Mouse (Mus musculus) small intestine, adult 2 months (tissue): Measurements from ENCODE around the gene Plbd2. TPM values are rescaled to one million over a fixed set of nuclear protein-coding genes. Genes with fewer than 3 reads are reported as not detected.
"Not testable (repeated sequence)": the region's sequence is repeated elsewhere in the genome, so short reads cannot be mapped to it uniquely, and the experiment has no call there.

Experiments used
- H3K27ac ChIP-seq: fragments of 200-500 bp; 2 replicates; pipeline ENCODE4 v1.5.1; 2012; ENCODE audit warnings: low read depth, low read length, control low read depth, inconsistent platforms; ENCODE audit not compliant: insufficient read depth
- H3K27me3 ChIP-seq: fragments of 200-500 bp; 2 replicates; pipeline ENCODE4 v1.6.1; 2012; ENCODE audit warnings: mild to moderate bottlenecking, moderate library complexity, low read length, inconsistent platforms; ENCODE audit not compliant: control insufficient read depth, insufficient read depth
- H3K36me3 ChIP-seq: fragments of 200-500 bp; 2 replicates; pipeline ENCODE4 v1.6.1; 2012; ENCODE audit warnings: mild to moderate bottlenecking, low read length, control low read depth, inconsistent platforms; ENCODE audit not compliant: control insufficient read depth, insufficient read depth
- H3K4me1 ChIP-seq: fragments of 200-500 bp; 2 replicates; pipeline ENCODE4 v1.6.1; 2012; ENCODE audit warnings: low read length, inconsistent platforms, mixed read lengths; ENCODE audit not compliant: control insufficient read depth, insufficient read depth, insufficient read length
- H3K4me3 ChIP-seq: fragments of 200-500 bp; 2 replicates; pipeline ENCODE4 v1.5.1; 2012; ENCODE audit warnings: low read depth, mild to moderate bottlenecking, control low read depth, inconsistent platforms, low read length, moderate library complexity
- CTCF ChIP-seq: fragments of 200-500 bp; IDR thresholded peaks from 2 replicates; pipeline ENCODE4 v1.5.1; 2012; ENCODE audit warnings: low read depth, mild to moderate bottlenecking, control low read depth, inconsistent platforms, low read length, moderate library complexity, mixed read lengths; ENCODE audit not compliant: insufficient replicate concordance, insufficient read length; ENCODE audit errors: extremely low read depth
- POLR2A ChIP-seq: fragments of 200-500 bp; IDR thresholded peaks from 2 replicates; pipeline ENCODE4 v1.6.1; 2012; ENCODE audit warnings: low read depth, mild to moderate bottlenecking, control low read depth, inconsistent platforms, low read length, moderate library complexity
- WGBS: fragments of 180-500 bp; shearing (Covaris S2); methylation state at CpG from one replicate; pipeline ENCODE4 v1.1.7; 2018; 5-methylcytosine and 5-hydroxymethylcytosine counted together
- polyA plus RNA-seq: library from polyadenylated mRNA; depleted of rRNA; stranded (reverse); fragments of >200 nt; gene quantifications from 2 replicates; pipeline ENCODE4 v1.2.3, GENCODE M21; 2012

Plbd2 gene
- polyA plus RNA-seq, 1 experiment: 24.3 TPM

GRCm38 (mm10) chr5:120502147-120502621 lies 1.2 kb downstream of the Plbd2 start:
- Histone ChIP-seq H3K4me1 (peaks cover 7% of the 10 kb centered on the region; the same call in 1 of the 2 replicates), H3K36me3 (0 out of 2 replicates have a peak, but pooled peaks cover 1% of the 10 kb centered on the region), H3K4me3 (peak overlapping the region; percentile 91), H3K27me3 (no peaks in the 10 kb centered on the region), H3K27ac (no peak overlapping the region)
- no peak for TF ChIP-seq POLR2A
- 58% methylated on average over 9 of the region's 9 CpGs for WGBS

GRCm38 (mm10) chr5:120500609-120501008 lies 2.8 kb downstream of the Plbd2 start:
- 86% methylated on average over 9 of the region's 9 CpGs for WGBS
- H3K27me3 ChIP-seq, H3K27ac ChIP-seq, H3K36me3 ChIP-seq, H3K4me3 ChIP-seq, H3K4me1 ChIP-seq: not testable (repeated sequence)

- Histone ChIP-seq H3K36me3 (peaks cover 1% of the 10 kb centered on the region; the same call in 1 of the 2 replicates), H3K27ac (no peak overlapping the region), H3K4me3 (no peak overlapping the region), H3K27me3 (no peaks in the 10 kb centered on the region), H3K4me1 (peaks cover 5% of the 10 kb centered on the region; the same call in 1 of the 2 replicates)
- TF ChIP-seq POLR2A: no peak
- TF ChIP-seq CTCF: no peak
- WGBS: 85% methylated on average over 4 of the region's 4 CpGs
These were observed 4.2 kb downstream of the Plbd2 start for GRCm38 (mm10) chr5:120499202-120499601.

- Histone ChIP-seq H3K27ac (no peak overlapping the region), H3K36me3 (peaks cover 1% of the 10 kb centered on the region; the same call in 1 of the 2 replicates), H3K4me3 (no peak overlapping the region), H3K27me3 (no peaks in the 10 kb centered on the region), H3K4me1 (no peaks in the 10 kb centered on the region; the same call in 1 of the 2 replicates)
- TF ChIP-seq POLR2A: no peak
- no peak for TF ChIP-seq CTCF
- WGBS: 92% methylated on average over 3 of the region's 3 CpGs
These were observed 6.4 kb downstream of the Plbd2 start for GRCm38 (mm10) chr5:120497071-120497470.

DNA sequence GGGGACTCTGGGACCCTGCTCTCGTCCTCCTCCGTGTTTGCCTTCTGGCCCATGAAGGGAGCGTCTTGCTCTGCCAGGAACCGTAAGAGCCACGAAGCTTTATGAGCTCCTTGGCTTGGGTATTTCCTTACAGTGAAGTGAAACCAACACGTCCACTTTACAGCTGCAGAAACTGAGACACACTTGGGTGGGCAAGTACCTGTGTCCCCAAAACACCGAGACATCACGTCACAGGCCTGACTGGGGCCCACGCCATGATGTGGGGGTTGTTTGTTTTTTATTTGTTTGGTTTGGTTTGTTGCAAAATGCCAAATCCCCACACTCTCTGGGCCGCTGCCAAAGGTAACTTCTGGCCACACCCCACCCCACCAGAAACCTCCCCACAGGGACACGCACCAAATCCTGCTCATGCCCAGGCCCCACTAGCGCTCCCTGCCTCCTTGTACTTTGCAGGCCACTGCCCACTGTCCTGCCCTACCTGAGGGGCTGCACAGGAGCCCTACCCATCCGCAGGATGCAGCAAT lies 7.7 kb downstream of the Plbd2 start:
- Histone ChIP-seq H3K4me1 (no peaks in the 10 kb centered on the region), H3K36me3 (peaks cover 1% of the 10 kb centered on the region; the same call in 1 of the 2 replicates), H3K4me3 (no peak overlapping the region), H3K27me3 (no peaks in the 10 kb centered on the region), H3K27ac (peak overlapping the region; percentile 47; the same call in 1 of the 2 replicates)
- TF ChIP-seq POLR2A: no peak
- TF ChIP-seq CTCF: no peak
- WGBS: 83% methylated on average over 13 of the region's 13 CpGs

- Histone ChIP-seq H3K27ac (peak overlapping the region; percentile 47; the same call in 1 of the 2 replicates), H3K4me1 (no peaks in the 10 kb centered on the region), H3K36me3 (peaks cover 1% of the 10 kb centered on the region; the same call in 1 of the 2 replicates), H3K4me3 (no peak overlapping the region), H3K27me3 (no peaks in the 10 kb centered on the region)
- TF ChIP-seq POLR2A (no peak), CTCF (no peak)
- 84% methylated on average over 10 of the region's 10 CpGs for WGBS
These were observed 8.2 kb downstream of the Plbd2 start for GRCm38 (mm10) chr5:120495064-120495702.

- Histone ChIP-seq H3K4me1 (no peaks in the 10 kb centered on the region), H3K4me3 (no peak overlapping the region), H3K36me3 (peaks cover 1% of the 10 kb centered on the region; the same call in 1 of the 2 replicates), H3K27ac (no peak overlapping the region), H3K27me3 (no peaks in the 10 kb centered on the region)
- 93% methylated on average over 9 of the region's 9 CpGs for WGBS
- TF ChIP-seq CTCF (no peak), POLR2A (no peak)
These were observed 9.5 kb downstream of the Plbd2 start for GRCm38 (mm10) chr5:120493873-120494395.
